ENCODE assay signal across 8 mouse cellular contexts in genomic region chr4:43655656-43656338, GRCm38 (mm10). TPM values are rescaled to one million over a fixed set of nuclear protein-coding genes. Genes with fewer than 3 reads are reported as not detected.
DNase-seq lines count a peak whose midpoint lies in the region; ATAC-seq and TF ChIP-seq lines count a peak whose summit lies in the region.

No protein-coding gene starts in this region.

- H3K4me2 ChIP-seq in lung, embryonic 16.5 days (ENCODE audit: low read depth, low read length) = peak overlapping the region; percentile 71
- peak overlapping the region; percentile 69 for H3K4me2 ChIP-seq in kidney, embryonic 16.5 days (replicated peaks; ENCODE audit: low read depth, low read length)
- peak overlapping the region; percentile 78 for H3K4me2 ChIP-seq in myocyte (ENCODE audit: low read depth)

- H3ac ChIP-seq in myocyte (ENCODE audit: control insufficient read depth, insufficient read length) = peak overlapping the region; percentile 17

- peak overlapping the region; percentile 90 for H3K27ac ChIP-seq in lung, embryonic 16.5 days (ENCODE audit: low read length)
- peak overlapping the region; percentile 90 for H3K27ac ChIP-seq in forebrain, embryonic 10.5 days
- H3K27ac ChIP-seq in kidney, embryonic 16.5 days (ENCODE audit: low read length) = peak overlapping the region; percentile 94

- H3K9ac ChIP-seq in lung, embryonic 16.5 days (ENCODE audit: low read length) = peak overlapping the region; percentile 89
- peak overlapping the region; percentile 92 for H3K9ac ChIP-seq in kidney, embryonic 16.5 days (replicated peaks; ENCODE audit: low read length)

- no peaks in the 10 kb centered on the region for H3K79me2 ChIP-seq in myocyte (ENCODE audit: control insufficient read depth, insufficient read depth)

- H3K27me3 ChIP-seq in lung, embryonic 16.5 days (ENCODE audit: control insufficient read depth, insufficient read depth, low read depth, low read length) = no peaks in the 10 kb centered on the region
- peaks cover 16% of the 10 kb centered on the region for H3K27me3 ChIP-seq in forebrain, embryonic 10.5 days (ENCODE audit: poor library complexity, severe bottlenecking)
- 0 out of 2 replicates have a peak, but pooled peaks cover 6% of the 10 kb centered on the region for H3K27me3 ChIP-seq in kidney, embryonic 16.5 days (ENCODE audit: insufficient read depth, low read length)
- H3K27me3 ChIP-seq in myocyte (ENCODE audit: control insufficient read depth, insufficient read depth, insufficient read length) = peaks cover 22% of the 10 kb centered on the region

- 5% methylated on average over 34 of the region's 34 CpGs for WGBS in lung, embryonic 16.5 days
- WGBS in forebrain, embryonic 10.5 days = 6% methylated on average over 34 of the region's 34 CpGs
- 5% methylated on average over 34 of the region's 34 CpGs for WGBS in kidney, embryonic 16.5 days

- no peaks in the 10 kb centered on the region for H3K9me3 ChIP-seq in lung, embryonic 16.5 days (ENCODE audit: control insufficient read depth, low read length)
- no peaks in the 10 kb centered on the region for H3K9me3 ChIP-seq in forebrain, embryonic 10.5 days
- no peaks in the 10 kb centered on the region for H3K9me3 ChIP-seq in kidney, embryonic 16.5 days (ENCODE audit: low read length)

- peak overlapping the region; percentile 78 for H3K4me3 ChIP-seq in lung, embryonic 16.5 days (ENCODE audit: low read length)
- peak overlapping the region; percentile 68 for H3K4me3 ChIP-seq in forebrain, embryonic 10.5 days
- H3K4me3 ChIP-seq in kidney, embryonic 16.5 days (ENCODE audit: low read length) = peak overlapping the region; percentile 81
- H3K4me3 ChIP-seq in myocyte = peak overlapping the region; percentile 34

- TF ChIP-seq POLR2A in myocyte (IDR thresholded peaks at IDR 0.05; ENCODE audit: insufficient read length, low read depth) = no peak

- DNase-seq in lung, postnatal 14 days = no peak
- DNase-seq in forebrain, embryonic 10.5 days (ENCODE audit: extremely low spot score, low spot score) = no peak
- no peak for DNase-seq in frontal cortex, adult 2 months (ENCODE audit: extremely low spot score in 1 of 2, low spot score in 1 of 2)
- no peak for DNase-seq in cerebellum, postnatal 36 days

- H3K4me1 ChIP-seq in lung, embryonic 16.5 days (replicated peaks; ENCODE audit: control insufficient read depth, insufficient read depth, low read length) = peaks cover 6% of the 10 kb centered on the region
- peaks cover 33% of the 10 kb centered on the region for H3K4me1 ChIP-seq in forebrain, embryonic 10.5 days
- peaks cover 17% of the 10 kb centered on the region for H3K4me1 ChIP-seq in kidney, embryonic 16.5 days (ENCODE audit: insufficient read depth, low read length)

- ATAC-seq in lung, embryonic 16.5 days (ENCODE audit: low read depth) = peak; percentile 45; the same call in 1 of the 2 replicates
- ATAC-seq in kidney, embryonic 16.5 days (ENCODE audit: low FRiP score, low TSS enrichment) = peak; percentile 40; the same call in 1 of the 2 replicates
- no peak for ATAC-seq in megakaryocyte progenitor cell, adult 5-6 weeks (replicated peaks; ENCODE audit: poor library complexity)

- H3K36me3 ChIP-seq in lung, embryonic 16.5 days (ENCODE audit: control insufficient read depth, insufficient read depth, low read length) = peaks cover 2% of the 10 kb centered on the region; the same call in 1 of the 2 replicates
- peaks cover 2% of the 10 kb centered on the region for H3K36me3 ChIP-seq in forebrain, embryonic 10.5 days (replicated peaks)
- H3K36me3 ChIP-seq in kidney, embryonic 16.5 days (ENCODE audit: insufficient read depth, low read length) = no peaks in the 10 kb centered on the region
- no peaks in the 10 kb centered on the region for H3K36me3 ChIP-seq in myocyte (ENCODE audit: control insufficient read depth, insufficient read depth)

TF ChIP-seq in myocyte, 11 proteins besides CTCF, POLR2A, EP300 and RAD21:
- no peak for TF ChIP-seq USF1 (IDR thresholded peaks at IDR 0.05; ENCODE audit: low read depth)
- TF ChIP-seq REST (IDR thresholded peaks at IDR 0.05; ENCODE audit: insufficient read depth, insufficient read length) = no peak
- no peak for TF ChIP-seq TCF12 (IDR thresholded peaks at IDR 0.05; ENCODE audit: insufficient read depth, poor library complexity, severe bottlenecking)
- TF ChIP-seq POLR2AphosphoS2 (IDR thresholded peaks at IDR 0.05; ENCODE audit: insufficient read length, low read depth) = no peak
- no peak for TF ChIP-seq MYOD1 (IDR thresholded peaks at IDR 0.05; ENCODE audit: control insufficient read depth in 1 of 3, insufficient read length in 2 of 3, low read depth in 2 of 3)
- no peak for TF ChIP-seq CEBPB (IDR thresholded peaks at IDR 0.05; ENCODE audit: insufficient read depth, poor library complexity, severe bottlenecking)
- TF ChIP-seq E2F4 (IDR thresholded peaks at IDR 0.05; ENCODE audit: insufficient read depth) = no peak
- no peak for TF ChIP-seq SRF (IDR thresholded peaks at IDR 0.05; ENCODE audit: control insufficient read depth, insufficient read length, low read depth)
- TF ChIP-seq TCF3 (IDR thresholded peaks at IDR 0.05; ENCODE audit: insufficient read length, low read depth) = no peak
- TF ChIP-seq MYOG (IDR thresholded peaks at IDR 0.05; ENCODE audit: control insufficient read depth in 1 of 3, insufficient read depth in 1 of 3, insufficient read length in 2 of 3, low read depth in 2 of 3) = no peak
- no peak for TF ChIP-seq MAX (IDR thresholded peaks at IDR 0.05; ENCODE audit: low read depth)

RNA-seq across cellular contexts. Expression of gene Hint2, which starts 0.5 kb away (rescaled TPM):
- 120 and 127 TPM in 2 replicates for polyA plus RNA-seq in lung, embryonic 16.5 days (2015; fragmentation: Nextera tagmentation; extraction: Ambion mirVana)
- 66.0 and 69.7 TPM in 2 replicates for polyA plus RNA-seq in forebrain, embryonic 10.5 days (2016; fragmentation: Nextera tagmentation; extraction: Ambion mirVana)
- polyA plus RNA-seq in kidney, embryonic 16.5 days (2015; fragmentation: Nextera tagmentation; extraction: Ambion mirVana) = 125 and 134 TPM in 2 replicates
- 99.1 TPM for polyA plus RNA-seq in myocyte (2012; fragmentation: generic; extraction: Trizol)
- polyA plus RNA-seq in frontal cortex, adult 2 months (2012; rRNA removed) = 75.8 and 81.1 TPM in 2 replicates
- total RNA-seq in megakaryocyte progenitor cell, adult 5-6 weeks (2015) = 36.5 and 52.7 TPM in 2 replicates
- 43.1 and 58.6 TPM in 2 replicates for total RNA-seq in megakaryocyte progenitor cell, adult 5-6 weeks (2017)

RNA-seq across cellular contexts. Expression of gene Spag8, which starts 2.4 kb away (rescaled TPM):
- polyA plus RNA-seq in lung, embryonic 16.5 days (2015; fragmentation: Nextera tagmentation; extraction: Ambion mirVana) = 9.0 and 9.6 TPM in 2 replicates
- polyA plus RNA-seq in forebrain, embryonic 10.5 days (2016; fragmentation: Nextera tagmentation; extraction: Ambion mirVana) = 1.9 and 2.9 TPM in 2 replicates
- 1.4 TPM in 2 replicates for polyA plus RNA-seq in kidney, embryonic 16.5 days (2015; fragmentation: Nextera tagmentation; extraction: Ambion mirVana)
- 0.02 TPM for polyA plus RNA-seq in myocyte (2012; fragmentation: generic; extraction: Trizol)
- 2.1 and 2.6 TPM in 2 replicates for polyA plus RNA-seq in frontal cortex, adult 2 months (2012; rRNA removed)
- 0.22 TPM in 1 of 2 replicates, not detected in the other for total RNA-seq in megakaryocyte progenitor cell, adult 5-6 weeks (2015)
- total RNA-seq in megakaryocyte progenitor cell, adult 5-6 weeks (2017) = 0.71 TPM in 1 of 2 replicates, not detected in the other

RNA-seq across cellular contexts. Expression of gene Tmem8b, which starts 13.0 kb away (rescaled TPM):
- polyA plus RNA-seq in lung, embryonic 16.5 days (2015; fragmentation: Nextera tagmentation; extraction: Ambion mirVana) = 4.8 and 5.4 TPM in 2 replicates
- polyA plus RNA-seq in forebrain, embryonic 10.5 days (2016; fragmentation: Nextera tagmentation; extraction: Ambion mirVana) = 4.2 and 4.3 TPM in 2 replicates
- polyA plus RNA-seq in kidney, embryonic 16.5 days (2015; fragmentation: Nextera tagmentation; extraction: Ambion mirVana) = 2.8 and 4.7 TPM in 2 replicates
- polyA plus RNA-seq in myocyte (2012; fragmentation: generic; extraction: Trizol) = 1.7 TPM
- 35.5 and 38.0 TPM in 2 replicates for polyA plus RNA-seq in frontal cortex, adult 2 months (2012; rRNA removed)
- total RNA-seq in megakaryocyte progenitor cell, adult 5-6 weeks (2015) = 0.47 and 0.95 TPM in 2 replicates
- total RNA-seq in megakaryocyte progenitor cell, adult 5-6 weeks (2017) = 0.25 and 0.61 TPM in 2 replicates

RNA-seq across cellular contexts. Expression of gene Fam221b, which starts 13.1 kb away (rescaled TPM):
- polyA plus RNA-seq in lung, embryonic 16.5 days (2015; fragmentation: Nextera tagmentation; extraction: Ambion mirVana) = 2.2 and 2.8 TPM in 2 replicates
- polyA plus RNA-seq in forebrain, embryonic 10.5 days (2016; fragmentation: Nextera tagmentation; extraction: Ambion mirVana) = 1.6 and 1.7 TPM in 2 replicates
- 1.6 and 3.2 TPM in 2 replicates for polyA plus RNA-seq in kidney, embryonic 16.5 days (2015; fragmentation: Nextera tagmentation; extraction: Ambion mirVana)
- polyA plus RNA-seq in myocyte (2012; fragmentation: generic; extraction: Trizol) = 3.4 TPM
- 0.88 and 0.94 TPM in 2 replicates for polyA plus RNA-seq in frontal cortex, adult 2 months (2012; rRNA removed)
- total RNA-seq in megakaryocyte progenitor cell, adult 5-6 weeks (2015) = 0.07 TPM in 2 replicates
- total RNA-seq in megakaryocyte progenitor cell, adult 5-6 weeks (2017) = 0.44 and 0.62 TPM in 2 replicates

RNA-seq across cellular contexts. Expression of gene Npr2, which starts 24.1 kb away (rescaled TPM):
- 11.1 and 11.6 TPM in 2 replicates for polyA plus RNA-seq in lung, embryonic 16.5 days (2015; fragmentation: Nextera tagmentation; extraction: Ambion mirVana)
- polyA plus RNA-seq in forebrain, embryonic 10.5 days (2016; fragmentation: Nextera tagmentation; extraction: Ambion mirVana) = 5.4 and 6.2 TPM in 2 replicates
- 9.1 and 9.5 TPM in 2 replicates for polyA plus RNA-seq in kidney, embryonic 16.5 days (2015; fragmentation: Nextera tagmentation; extraction: Ambion mirVana)
- 9.1 TPM for polyA plus RNA-seq in myocyte (2012; fragmentation: generic; extraction: Trizol)
- 119 and 122 TPM in 2 replicates for polyA plus RNA-seq in frontal cortex, adult 2 months (2012; rRNA removed)
- total RNA-seq in megakaryocyte progenitor cell, adult 5-6 weeks (2015) = 0.30 and 1.4 TPM in 2 replicates
- total RNA-seq in megakaryocyte progenitor cell, adult 5-6 weeks (2017) = 0.21 and 1.3 TPM in 2 replicates
